Mouse (Mus musculus): ENCODE measurements around the gene Heyl. TPM values are rescaled to one million over a fixed set of nuclear protein-coding genes. Genes with fewer than 3 reads are reported as not detected.

Gene Heyl
- 5.6 and 6.0 TPM in 2 replicates for polyA plus RNA-seq (2015; fragmentation: Nextera tagmentation; extraction: Ambion mirVana)

GRCm38 (mm10) chr4:123233492-123234084, at the start of gene Heyl:
Gene Heyl (plus strand): TSS chr4:123233556.

DNA sequence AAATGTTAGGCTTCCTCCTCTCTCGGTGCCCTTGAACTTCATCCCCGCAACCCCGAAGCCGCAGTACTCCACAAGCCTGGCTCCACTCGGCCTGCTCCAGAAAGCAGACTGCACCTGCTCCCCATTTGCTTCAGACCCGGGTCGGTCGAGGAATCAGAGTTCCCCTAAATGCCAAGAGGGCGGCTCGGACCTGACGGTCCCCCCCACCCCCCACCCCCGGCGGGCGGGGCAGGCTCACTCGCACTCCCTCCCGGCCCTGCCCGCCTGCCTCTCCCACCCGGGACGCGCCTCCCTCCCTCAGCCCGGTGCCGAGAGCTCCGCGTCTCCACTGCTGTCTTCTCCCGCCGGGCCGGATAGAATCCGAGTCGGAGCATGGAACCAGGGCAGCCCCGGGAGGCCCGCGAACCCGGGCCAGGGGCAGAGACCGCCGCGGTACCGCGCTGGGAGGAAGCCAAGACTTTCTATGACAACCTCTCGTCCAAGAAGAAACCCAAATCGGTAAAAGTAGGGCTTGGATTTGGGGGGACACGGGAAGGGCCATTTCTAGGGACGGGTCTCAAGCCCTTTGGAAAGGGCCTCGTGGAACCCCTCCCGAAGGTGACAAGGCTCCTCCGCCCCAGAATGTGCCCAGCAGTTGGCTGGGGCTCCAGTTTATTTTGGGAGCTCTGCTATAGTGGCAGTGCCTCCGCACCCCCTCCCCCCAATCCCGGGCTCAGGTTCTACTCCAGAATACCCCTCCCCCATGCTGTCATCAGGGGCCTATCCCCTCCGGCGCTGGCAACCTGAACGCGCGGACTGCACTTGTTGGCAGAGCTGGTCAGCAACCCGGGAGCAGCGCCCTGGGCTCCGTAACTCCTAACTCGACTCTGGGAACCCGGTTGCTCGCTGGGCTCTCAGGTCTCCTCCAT, 31.9 kb upstream of the Heyl start, which contains the start of gene Nt5c1a:
Gene Nt5c1a, plus strand, starts transcription at position 319 of the 908 bp plus-strand sequence.

DNA sequence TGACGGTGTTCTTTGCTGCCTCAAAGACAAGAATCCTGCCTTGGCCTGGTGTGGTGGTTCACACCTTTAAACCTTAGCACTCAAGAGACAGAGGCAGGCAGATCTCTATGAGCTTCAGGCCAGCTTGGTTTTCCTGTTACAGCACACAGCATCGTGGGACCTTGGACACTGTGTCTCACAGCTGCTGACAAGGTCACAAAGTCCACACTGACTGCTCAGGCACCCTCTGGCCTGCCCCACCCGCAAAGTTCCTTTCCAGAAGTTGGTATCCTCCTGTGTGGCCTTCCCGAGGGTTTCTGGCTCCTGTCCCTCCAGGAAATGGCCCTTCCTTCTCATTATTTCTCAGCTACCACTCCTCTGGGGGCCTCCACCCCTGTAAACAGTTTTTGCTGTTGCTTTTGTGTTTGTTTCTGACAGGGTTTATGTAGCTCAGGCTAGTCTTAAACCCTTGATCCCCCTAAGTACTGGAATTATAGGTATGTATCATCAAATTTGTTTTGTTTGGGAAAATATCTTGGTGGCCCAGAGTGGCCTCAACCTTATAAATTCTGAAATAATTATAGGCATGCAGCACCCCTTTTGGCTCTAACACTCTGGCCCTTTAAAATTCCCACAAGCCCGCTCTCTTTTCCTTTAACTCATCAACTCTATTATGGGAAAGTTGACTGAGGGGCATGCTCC, 28.5 kb downstream of the Heyl start, which contains the start of gene Pabpc4:
Gene Pabpc4, plus strand, starts transcription at position 631 of the 681 bp plus-strand sequence.

Other genes starting within 250 kb of the Heyl start
- 30.1 and 33.2 TPM in 2 replicates for gene Mycl, start 237.9 kb upstream of the Heyl start, polyA plus RNA-seq (2015; fragmentation: Nextera tagmentation; extraction: Ambion mirVana)
- gene Trit1, start 217.0 kb upstream of the Heyl start, polyA plus RNA-seq (2015; fragmentation: Nextera tagmentation; extraction: Ambion mirVana): 13.2 and 13.5 TPM in 2 replicates
- gene Bmp8b, start 128.4 kb upstream of the Heyl start, polyA plus RNA-seq (2015; fragmentation: Nextera tagmentation; extraction: Ambion mirVana): 0.94 and 1.5 TPM in 2 replicates
- gene Oxct2b, start 117.3 kb upstream of the Heyl start, polyA plus RNA-seq (2015; fragmentation: Nextera tagmentation; extraction: Ambion mirVana): 0.13 TPM in 1 of 2 replicates, not detected in the other
- 51.4 and 54.7 TPM in 2 replicates for gene Ppie, start 93.6 kb upstream of the Heyl start, polyA plus RNA-seq (2015; fragmentation: Nextera tagmentation; extraction: Ambion mirVana)
- 0.11 and 0.13 TPM in 2 replicates for gene Hpcal4, start 50.3 kb upstream of the Heyl start, polyA plus RNA-seq (2015; fragmentation: Nextera tagmentation; extraction: Ambion mirVana)
- gene Nt5c1a, start 32.1 kb upstream of the Heyl start, polyA plus RNA-seq (2015; fragmentation: Nextera tagmentation; extraction: Ambion mirVana): not detected in 2 replicates
- gene Pabpc4, start 28.8 kb downstream of the Heyl start, polyA plus RNA-seq (2015; fragmentation: Nextera tagmentation; extraction: Ambion mirVana): 18.0 and 22.8 TPM in 2 replicates
- gene Oxct2a, start 90.1 kb downstream of the Heyl start, polyA plus RNA-seq (2015; fragmentation: Nextera tagmentation; extraction: Ambion mirVana): not detected in 2 replicates
- gene Bmp8a, start 109.7 kb downstream of the Heyl start, polyA plus RNA-seq (2015; fragmentation: Nextera tagmentation; extraction: Ambion mirVana): 1.2 and 1.4 TPM in 2 replicates

All from urinary bladder, postnatal 0 days (tissue).